Mouse (Mus musculus): ENCODE results near the gene Ctss. TPM values are rescaled to one million over a fixed set of nuclear protein-coding genes. Genes with fewer than 3 reads are reported as not detected.

The Ctss gene
- polyA plus RNA-seq, 1 experiment from 2014 or later = 30.4 TPM

- peak within 1 kb of the TSS; percentile 84 for H3K27ac ChIP-seq
- H3K4me1 ChIP-seq = peaks cover 6% of the 10 kb centered on the region
- H3K27me3 ChIP-seq = no peaks in the 10 kb centered on the region
- peak within 1 kb of the TSS; percentile 62 for H3K4me2 ChIP-seq
- peaks cover 11% of the 10 kb centered on the region for H3K36me3 ChIP-seq
- ATAC-seq (ENCODE audit: borderline replicate concordance, extremely low read depth, low FRiP score, low TSS enrichment) = peak; percentile 100
- H3K4me3 ChIP-seq = peak within 1 kb of the TSS; percentile 80
- 0% methylated on average over 12 of the region's 12 CpGs for WGBS
- H3K9me3 ChIP-seq = no peaks in the 10 kb centered on the region
- H3K9ac ChIP-seq = peak within 1 kb of the TSS; percentile 60
These were observed 62.1 kb downstream of the Ctss start, which contains the start of gene Golph3l for GRCm38 (mm10) chr3:95588604-95589086. TSS of gene Golph3l (plus strand) at chr3:95588934.

DNA sequence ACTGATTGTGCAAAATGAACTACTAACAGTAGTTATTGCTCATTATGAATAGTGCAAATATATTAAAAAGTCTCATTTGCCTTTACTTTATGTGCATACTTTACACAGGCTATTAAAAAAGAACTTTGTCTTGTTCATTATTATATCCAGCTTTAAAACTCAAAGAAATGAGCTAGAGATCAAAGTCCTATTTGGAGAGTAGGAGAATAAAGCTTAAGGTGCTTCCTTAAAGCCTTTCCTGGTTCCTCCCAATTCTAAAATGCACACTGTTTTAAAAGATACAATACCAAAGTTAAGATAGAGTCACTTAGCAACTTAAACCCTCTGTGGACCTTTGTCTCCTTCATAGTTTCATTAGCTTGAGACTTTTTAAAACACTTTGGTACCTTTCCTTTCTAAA is 72.1 kb downstream of the Ctss start:
- ATAC-seq (ENCODE audit: borderline replicate concordance, extremely low read depth, low FRiP score, low TSS enrichment) = no peak

GRCm38 (mm10) chr3:95601287-95601686 is 74.7 kb downstream of the Ctss start:
- no peak overlapping the region for H3K27ac ChIP-seq
- no peaks in the 10 kb centered on the region for H3K9me3 ChIP-seq
- peaks cover 2% of the 10 kb centered on the region; the same call in 1 of the 2 replicates for H3K36me3 ChIP-seq
- H3K4me3 ChIP-seq = no peak overlapping the region
- no peaks in the 10 kb centered on the region for H3K27me3 ChIP-seq
- H3K4me2 ChIP-seq = no peak overlapping the region
- no peak for ATAC-seq (ENCODE audit: borderline replicate concordance, extremely low read depth, low FRiP score, low TSS enrichment)
- no peak overlapping the region for H3K9ac ChIP-seq
- 0 out of 2 replicates have a peak, but pooled peaks cover 4% of the 10 kb centered on the region for H3K4me1 ChIP-seq
- WGBS = 73% methylated on average over 3 of the region's 3 CpGs

More for the DNA sequence above, 72.1 kb downstream of the Ctss start:
- Histone ChIP-seq H3K4me3 (no peak overlapping the region), H3K9me3 (no peaks in the 10 kb centered on the region), H3K27me3 (no peaks in the 10 kb centered on the region), H3K36me3 (peaks cover 18% of the 10 kb centered on the region), H3K27ac (no peak overlapping the region), H3K9ac (no peak overlapping the region), H3K4me1 (no peaks in the 10 kb centered on the region), H3K4me2 (no peak overlapping the region)

Other genes starting within 250 kb of the Ctss start
- gene Mindy1, start 245.4 kb upstream of the Ctss start, polyA plus RNA-seq (2015; fragmentation: Nextera tagmentation; extraction: Ambion mirVana) = 38.1 and 41.6 TPM in 2 replicates
- gene Prune1, start 244.7 kb upstream of the Ctss start, polyA plus RNA-seq (2015; fragmentation: Nextera tagmentation; extraction: Ambion mirVana) = 21.0 and 23.9 TPM in 2 replicates
- gene Anxa9, start 219.6 kb upstream of the Ctss start, polyA plus RNA-seq (2015; fragmentation: Nextera tagmentation; extraction: Ambion mirVana) = 1.6 and 2.3 TPM in 2 replicates
- 201 and 203 TPM in 2 replicates for gene Cers2, start 212.0 kb upstream of the Ctss start, polyA plus RNA-seq (2015; fragmentation: Nextera tagmentation; extraction: Ambion mirVana)
- gene Setdb1, start 169.6 kb upstream of the Ctss start, polyA plus RNA-seq (2015; fragmentation: Nextera tagmentation; extraction: Ambion mirVana) = 35.7 and 40.4 TPM in 2 replicates
- gene 4930558C23Rik, start 123.9 kb upstream of the Ctss start, polyA plus RNA-seq (2015; fragmentation: Nextera tagmentation; extraction: Ambion mirVana) = not detected in 2 replicates
- 48.0 and 48.5 TPM in 2 replicates for gene Arnt, start 92.4 kb upstream of the Ctss start, polyA plus RNA-seq (2015; fragmentation: Nextera tagmentation; extraction: Ambion mirVana)
- 4.2 and 5.2 TPM in 2 replicates for gene Ctsk, start 27.5 kb upstream of the Ctss start, polyA plus RNA-seq (2015; fragmentation: Nextera tagmentation; extraction: Ambion mirVana)
- 0.10 TPM in 1 of 2 replicates, not detected in the other for gene Hormad1, start 32.9 kb downstream of the Ctss start, polyA plus RNA-seq (2015; fragmentation: Nextera tagmentation; extraction: Ambion mirVana)
- 32.3 and 33.6 TPM in 2 replicates for gene Golph3l, start 62.1 kb downstream of the Ctss start, polyA plus RNA-seq (2015; fragmentation: Nextera tagmentation; extraction: Ambion mirVana)
- gene Ensa, start 98.2 kb downstream of the Ctss start, polyA plus RNA-seq (2015; fragmentation: Nextera tagmentation; extraction: Ambion mirVana) = 65.3 and 69.2 TPM in 2 replicates
- gene Mcl1, start 132.0 kb downstream of the Ctss start, polyA plus RNA-seq (2015; fragmentation: Nextera tagmentation; extraction: Ambion mirVana) = 64.5 and 65.2 TPM in 2 replicates
- gene Adamtsl4, start 161.1 kb downstream of the Ctss start, polyA plus RNA-seq (2015; fragmentation: Nextera tagmentation; extraction: Ambion mirVana) = 3.1 and 5.7 TPM in 2 replicates
- gene Ecm1, start 212.8 kb downstream of the Ctss start, polyA plus RNA-seq (2015; fragmentation: Nextera tagmentation; extraction: Ambion mirVana) = 16.9 and 20.4 TPM in 2 replicates
- 51.8 and 52.8 TPM in 2 replicates for gene Tars2, start 233.4 kb downstream of the Ctss start, polyA plus RNA-seq (2015; fragmentation: Nextera tagmentation; extraction: Ambion mirVana)